Mouse (Mus musculus): ENCODE results near the gene Pglyrp1. TPM values are rescaled to one million over a fixed set of nuclear protein-coding genes. Genes with fewer than 3 reads are reported as not detected.

Pglyrp1 gene
- polyA plus RNA-seq, 1 experiment: 201 TPM

DNA sequence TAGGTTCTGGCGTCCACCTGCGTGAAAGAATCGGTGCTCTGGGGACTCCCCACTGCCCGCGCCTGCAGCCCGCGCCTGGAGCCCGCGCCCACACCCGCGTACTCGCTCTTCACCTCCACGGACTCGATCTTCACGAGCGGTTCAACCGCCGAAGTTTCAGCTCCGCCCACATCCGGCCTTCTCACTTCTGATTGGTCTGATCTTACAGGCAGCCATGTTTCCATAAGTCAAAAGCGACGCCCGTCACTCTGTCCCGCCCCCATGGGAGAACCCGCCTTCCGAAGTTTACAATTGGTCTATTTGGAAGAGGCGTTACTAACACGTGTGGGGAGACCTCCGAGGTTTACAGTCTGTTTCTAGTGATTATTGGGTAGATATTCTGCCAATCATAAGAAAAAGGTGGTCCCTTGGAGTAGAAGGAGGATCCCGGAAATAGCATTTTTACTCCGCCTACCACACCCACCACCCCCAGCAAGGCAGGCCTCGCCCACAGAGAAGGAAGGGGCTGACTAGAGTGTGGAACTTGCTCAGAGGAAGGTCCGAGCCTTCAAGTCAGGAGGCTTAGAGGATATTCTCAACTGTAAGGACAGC lies 39.2 kb downstream of the Pglyrp1 start, which contains the start of gene Ccdc61:
TSS of gene Ccdc61 (minus strand) at position 175 of the 591 bp plus-strand sequence.
- WGBS: under 1% methylated on average over 33 of the region's 33 CpGs

DNA sequence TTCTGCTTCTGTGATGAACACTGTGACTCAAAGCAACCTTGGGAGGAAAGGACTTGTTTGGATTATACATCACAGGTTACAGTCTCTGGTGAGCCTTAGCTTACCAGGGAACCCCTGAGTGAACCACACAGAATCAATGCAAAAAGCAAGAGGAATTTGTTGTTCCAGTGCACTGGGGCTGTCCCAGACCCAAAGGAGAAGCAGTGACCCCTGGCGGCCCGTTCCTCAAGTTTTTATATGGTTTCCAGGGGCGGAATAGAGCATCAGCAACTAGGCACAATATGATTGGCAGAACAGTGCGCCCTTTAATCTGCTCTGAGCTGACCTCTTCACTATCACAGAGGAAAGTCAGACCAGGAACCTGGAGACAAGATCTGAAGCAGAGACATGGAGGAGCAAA lies 45.1 kb downstream of the Pglyrp1 start:
- H3K4me1 ChIP-seq (ENCODE audit: control insufficient read depth, insufficient read depth, low read length): no peaks in the 10 kb centered on the region
- H3K4me3 ChIP-seq (replicated peaks; ENCODE audit: control insufficient read depth, low read depth, low read length): no peak overlapping the region
- 62% methylated on average over 4 of the region's 4 CpGs for WGBS
- TF ChIP-seq POLR2A (IDR thresholded peaks at IDR 0.05; ENCODE audit: borderline replicate concordance, control insufficient read depth, low read depth, low read length): no peak
- no peak overlapping the region for H3K27ac ChIP-seq (ENCODE audit: control insufficient read depth, insufficient read depth, low read depth, low read length, poor library complexity)

More for the DNA sequence above, 39.2 kb downstream of the Pglyrp1 start, which contains the start of gene Ccdc61:
- H3K4me3 ChIP-seq (replicated peaks; ENCODE audit: control insufficient read depth, low read depth, low read length): peak within 1 kb of the TSS; percentile 93
- H3K27ac ChIP-seq (ENCODE audit: control insufficient read depth, insufficient read depth, low read depth, low read length, poor library complexity): no peak within 1 kb of the TSS
- TF ChIP-seq POLR2A (IDR thresholded peaks at IDR 0.05; ENCODE audit: borderline replicate concordance, control insufficient read depth, low read depth, low read length) (peak; percentile 62; the same call in 1 of the 2 replicates), CTCF (IDR thresholded peaks at IDR 0.05; ENCODE audit: control insufficient read depth, insufficient read depth, low read length) (no peak)
- no peaks in the 10 kb centered on the region; the same call in 1 of the 2 replicates for H3K4me1 ChIP-seq (ENCODE audit: control insufficient read depth, insufficient read depth, low read length)

DNA sequence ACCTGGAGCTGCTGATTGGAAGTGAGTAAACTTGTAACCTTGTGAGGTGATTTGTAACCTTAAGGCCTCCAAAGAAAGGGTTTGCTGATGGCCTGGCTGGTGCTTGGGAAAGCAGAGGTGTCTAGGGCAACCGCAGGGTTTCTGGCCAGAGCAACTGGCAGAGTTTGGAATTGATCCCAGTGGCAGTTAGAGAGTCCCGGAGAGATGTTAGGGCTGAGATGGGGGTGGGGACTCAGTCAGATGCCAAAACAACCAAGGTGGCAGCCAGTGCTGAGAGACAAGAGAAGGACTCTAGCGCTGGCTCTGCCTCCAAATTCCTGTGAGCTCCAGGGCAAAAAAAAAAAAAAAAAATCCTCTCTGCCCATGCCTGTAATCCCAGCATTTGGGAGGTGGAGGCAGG lies 46.8 kb downstream of the Pglyrp1 start:
- no peak for TF ChIP-seq POLR2A (IDR thresholded peaks at IDR 0.05; ENCODE audit: borderline replicate concordance, control insufficient read depth, low read depth, low read length)
- Histone ChIP-seq H3K4me1 (ENCODE audit: control insufficient read depth, insufficient read depth, low read length) (no peaks in the 10 kb centered on the region), H3K27ac (ENCODE audit: control insufficient read depth, insufficient read depth, low read depth, low read length, poor library complexity) (no peak overlapping the region), H3K4me3 (replicated peaks; ENCODE audit: control insufficient read depth, low read depth, low read length) (no peak overlapping the region)
- WGBS: 76% methylated on average over 3 of the region's 3 CpGs

DNA sequence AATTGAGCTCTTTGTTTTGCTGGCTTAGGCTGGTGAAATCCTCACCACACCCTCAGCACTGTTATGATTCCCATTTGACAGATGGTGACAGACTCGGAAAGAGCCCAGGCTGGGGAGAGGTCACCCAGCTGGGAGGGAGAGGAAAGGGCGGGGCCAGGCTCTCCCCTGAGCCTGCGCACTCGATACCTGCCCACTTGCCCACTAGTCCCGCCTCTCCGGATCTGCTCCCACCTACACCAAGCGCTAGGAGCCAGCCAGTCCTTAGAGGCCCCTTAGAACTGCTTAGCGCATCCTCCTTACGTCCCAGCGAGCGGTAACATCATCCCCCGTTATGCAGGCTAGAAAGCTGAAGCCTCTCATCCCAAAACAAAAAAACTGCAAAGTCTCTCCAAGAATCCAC lies 49.9 kb downstream of the Pglyrp1 start:
- Histone ChIP-seq H3K4me3 (replicated peaks; ENCODE audit: control insufficient read depth, low read depth, low read length) (no peak overlapping the region), H3K4me1 (ENCODE audit: control insufficient read depth, insufficient read depth, low read length) (no peaks in the 10 kb centered on the region), H3K27ac (ENCODE audit: control insufficient read depth, insufficient read depth, low read depth, low read length, poor library complexity) (no peak overlapping the region)
- no peak for TF ChIP-seq POLR2A (IDR thresholded peaks at IDR 0.05; ENCODE audit: borderline replicate concordance, control insufficient read depth, low read depth, low read length)
- WGBS: 5% methylated on average over 12 of the region's 12 CpGs

DNA sequence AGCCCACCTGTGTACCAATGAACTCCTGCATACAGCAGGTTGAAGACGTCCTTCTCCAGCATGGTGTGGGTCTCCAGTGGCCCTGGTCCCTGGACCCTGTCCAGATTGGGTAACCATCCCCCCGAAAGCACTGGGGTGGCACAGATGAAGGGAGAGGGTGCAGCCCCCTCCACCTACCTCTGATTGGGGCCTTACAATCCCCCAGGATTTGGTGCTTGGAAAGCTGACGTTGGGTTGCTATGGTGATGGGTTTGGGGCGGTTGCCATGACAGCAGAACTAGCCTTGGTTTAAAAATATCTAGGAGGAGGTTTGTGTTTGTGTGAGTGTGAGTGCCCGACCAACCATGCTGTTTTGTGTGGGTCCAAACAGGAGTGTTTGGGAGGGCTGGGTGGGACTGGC lies 51.7 kb downstream of the Pglyrp1 start:
- WGBS: 58% methylated on average over 5 of the region's 5 CpGs
- no peak overlapping the region for H3K27ac ChIP-seq (ENCODE audit: control insufficient read depth, insufficient read depth, low read depth, low read length, poor library complexity)

DNA sequence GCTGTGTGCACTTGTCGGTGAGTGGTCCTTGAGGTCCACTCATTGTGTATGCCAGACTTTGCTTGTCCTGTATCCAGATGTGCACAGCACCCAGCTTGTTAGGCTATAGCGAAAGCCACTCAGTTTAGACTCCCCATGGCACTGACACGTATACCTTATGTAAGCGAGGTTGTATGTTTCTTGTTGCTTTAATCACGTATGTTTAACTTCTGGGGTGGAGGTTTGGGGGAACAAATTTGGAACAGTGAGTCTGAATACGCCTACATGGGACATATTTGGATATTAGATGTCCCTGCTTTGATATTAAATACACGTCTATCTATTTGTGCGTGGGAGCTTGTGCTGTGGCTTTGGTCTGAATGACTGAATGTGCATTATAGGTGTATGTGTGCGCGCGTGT lies 52.1 kb downstream of the Pglyrp1 start:
- no peaks in the 10 kb centered on the region for H3K4me1 ChIP-seq (ENCODE audit: control insufficient read depth, insufficient read depth, low read length)
- no peak overlapping the region for H3K4me3 ChIP-seq (replicated peaks; ENCODE audit: control insufficient read depth, low read depth, low read length)
- TF ChIP-seq POLR2A (IDR thresholded peaks at IDR 0.05; ENCODE audit: borderline replicate concordance, control insufficient read depth, low read depth, low read length): no peak
- H3K27ac ChIP-seq (ENCODE audit: control insufficient read depth, insufficient read depth, low read depth, low read length, poor library complexity): no peak overlapping the region
- WGBS: 80% methylated on average over 11 of the region's 11 CpGs

More for the DNA sequence above, 51.7 kb downstream of the Pglyrp1 start:
- TF ChIP-seq CTCF (IDR thresholded peaks at IDR 0.05; ENCODE audit: control insufficient read depth, insufficient read depth, low read length) (no peak), POLR2A (IDR thresholded peaks at IDR 0.05; ENCODE audit: borderline replicate concordance, control insufficient read depth, low read depth, low read length) (no peak)
- H3K4me3 ChIP-seq (replicated peaks; ENCODE audit: control insufficient read depth, low read depth, low read length): no peak overlapping the region
- no peaks in the 10 kb centered on the region for H3K4me1 ChIP-seq (ENCODE audit: control insufficient read depth, insufficient read depth, low read length)

DNA sequence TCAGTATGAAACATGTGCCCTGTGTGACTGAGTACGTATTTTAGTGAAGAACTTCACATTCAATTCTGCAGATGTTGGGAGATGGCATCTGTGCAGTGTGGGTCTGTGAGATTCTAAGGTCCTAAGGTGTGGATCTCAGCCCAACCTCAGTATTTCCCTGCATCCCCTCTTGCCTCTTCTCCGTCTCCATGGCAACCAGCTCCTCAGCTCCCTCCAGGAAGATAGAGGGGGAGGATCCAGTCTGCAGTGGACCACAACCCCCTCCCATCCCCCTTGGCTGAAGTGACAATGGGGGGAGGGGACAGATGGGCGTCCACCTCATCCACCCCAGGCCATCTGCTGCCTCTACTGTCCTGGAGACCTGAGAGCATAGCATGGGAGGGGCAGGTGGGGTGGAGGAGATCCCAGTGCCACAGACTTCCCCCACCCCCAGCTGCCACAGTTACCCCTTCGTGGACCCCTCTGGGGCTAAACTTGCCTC lies 52.6 kb downstream of the Pglyrp1 start:
- Histone ChIP-seq H3K4me1 (ENCODE audit: control insufficient read depth, insufficient read depth, low read length) (no peaks in the 10 kb centered on the region; the same call in 1 of the 2 replicates), H3K27ac (ENCODE audit: control insufficient read depth, insufficient read depth, low read depth, low read length, poor library complexity) (no peak overlapping the region), H3K4me3 (replicated peaks; ENCODE audit: control insufficient read depth, low read depth, low read length) (no peak overlapping the region)
- TF ChIP-seq POLR2A (IDR thresholded peaks at IDR 0.05; ENCODE audit: borderline replicate concordance, control insufficient read depth, low read depth, low read length) (no peak), CTCF (IDR thresholded peaks at IDR 0.05; ENCODE audit: control insufficient read depth, insufficient read depth, low read length) (no peak)
- 50% methylated on average over 4 of the region's 4 CpGs for WGBS

DNA sequence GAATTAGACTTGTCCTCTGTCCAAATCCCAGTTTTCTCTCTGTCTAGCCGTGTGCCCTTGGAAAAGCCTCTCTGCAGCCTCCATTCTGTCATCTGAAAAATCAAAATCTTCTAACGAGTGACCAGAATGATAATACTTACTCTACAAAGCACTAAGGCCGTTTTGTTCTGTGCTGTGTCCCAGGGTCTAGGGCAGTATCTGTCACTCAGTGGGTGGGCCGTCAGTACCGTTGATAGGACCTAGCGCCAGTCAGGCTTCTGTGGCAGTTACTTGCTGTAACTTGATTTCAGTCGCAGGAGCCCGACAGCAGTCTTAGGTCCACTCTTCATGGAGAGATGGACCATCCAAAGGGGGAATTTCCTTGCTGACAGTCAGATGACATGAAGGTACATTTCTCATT lies 53.2 kb downstream of the Pglyrp1 start:
- TF ChIP-seq POLR2A (IDR thresholded peaks at IDR 0.05; ENCODE audit: borderline replicate concordance, control insufficient read depth, low read depth, low read length): no peak
- no peak for TF ChIP-seq CTCF (IDR thresholded peaks at IDR 0.05; ENCODE audit: control insufficient read depth, insufficient read depth, low read length)
- H3K4me1 ChIP-seq (ENCODE audit: control insufficient read depth, insufficient read depth, low read length): no peaks in the 10 kb centered on the region; the same call in 1 of the 2 replicates
- no peak overlapping the region for H3K27ac ChIP-seq (ENCODE audit: control insufficient read depth, insufficient read depth, low read depth, low read length, poor library complexity)
- WGBS: 28% methylated on average over 8 of the region's 8 CpGs
- no peak overlapping the region for H3K4me3 ChIP-seq (replicated peaks; ENCODE audit: control insufficient read depth, low read depth, low read length)

Measured in bone marrow, adult 2 months (tissue).